Mouse (Mus musculus) adrenal gland, postnatal 4 days (tissue): Measurements from ENCODE around the gene Sh3pxd2b. TPM values are rescaled to one million over a fixed set of nuclear protein-coding genes. Genes with fewer than 3 reads are reported as not detected.

Experiments used
- DNase-seq, 2 experiments: peaks; one replicate each; pipeline ENCODE4 v3.0.0; 2021 to 2022; ENCODE audit warnings: low spot score in 2 of 2, mixed read lengths in 2 of 2
- total RNA-seq, 2 experiments: library from RNA; stranded (reverse); gene quantifications; 2 replicates each; pipeline ENCODE4 v1.2.3; 2021

The Sh3pxd2b gene
- total RNA-seq, 2 experiments from 2014 or later = 23.4 to 29.2 TPM

GRCm38 (mm10) chr11:32425043-32425658 lies 77.5 kb downstream of the Sh3pxd2b start:
- no peak for DNase-seq

DNA sequence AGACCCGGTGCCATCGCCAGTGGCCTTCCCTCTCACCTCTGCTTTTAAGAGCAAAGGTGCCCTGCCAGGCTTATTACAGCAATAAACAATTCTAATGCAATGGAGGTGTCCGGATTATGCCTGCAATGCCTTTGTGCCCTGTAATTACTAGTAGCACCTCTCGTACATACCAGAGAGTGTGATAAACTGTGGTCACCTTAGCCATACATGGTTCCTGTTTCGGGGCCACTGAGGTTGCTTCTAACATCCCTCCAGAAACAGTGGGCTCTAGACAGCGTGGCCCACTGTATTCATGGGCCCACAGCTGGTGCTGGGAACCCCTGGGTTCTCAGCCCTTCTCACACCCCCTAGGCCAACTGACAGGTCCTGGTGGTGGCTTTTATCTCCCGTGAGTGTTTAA lies 79.9 kb downstream of the Sh3pxd2b start:
- DNase-seq = no peak

GRCm38 (mm10) chr11:32435410-32436060 lies 87.9 kb downstream of the Sh3pxd2b start:
- DNase-seq = no peak

- DNase-seq = no peak
These were observed 95.0 kb downstream of the Sh3pxd2b start for GRCm38 (mm10) chr11:32442576-32442975.

DNA sequence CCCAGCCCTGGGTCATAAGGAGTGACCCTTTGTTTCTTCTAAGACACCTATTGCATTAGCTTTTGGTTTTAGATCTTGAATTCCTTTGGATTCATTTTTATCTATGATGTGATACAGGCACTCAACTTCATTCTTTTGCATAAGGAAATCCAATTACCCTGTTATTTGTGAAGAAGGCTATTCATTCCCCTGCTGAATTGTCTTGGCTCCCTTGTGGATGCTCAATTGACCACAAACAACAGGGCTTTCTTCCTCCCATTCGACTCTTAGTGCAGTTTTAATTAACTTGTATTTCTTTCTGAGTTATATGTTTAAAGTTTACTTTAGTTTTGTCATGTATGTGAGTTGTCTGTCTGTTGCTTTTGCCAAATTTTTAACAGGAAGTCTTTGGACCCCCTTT lies 96.6 kb downstream of the Sh3pxd2b start:
- DNase-seq = no peak

DNA sequence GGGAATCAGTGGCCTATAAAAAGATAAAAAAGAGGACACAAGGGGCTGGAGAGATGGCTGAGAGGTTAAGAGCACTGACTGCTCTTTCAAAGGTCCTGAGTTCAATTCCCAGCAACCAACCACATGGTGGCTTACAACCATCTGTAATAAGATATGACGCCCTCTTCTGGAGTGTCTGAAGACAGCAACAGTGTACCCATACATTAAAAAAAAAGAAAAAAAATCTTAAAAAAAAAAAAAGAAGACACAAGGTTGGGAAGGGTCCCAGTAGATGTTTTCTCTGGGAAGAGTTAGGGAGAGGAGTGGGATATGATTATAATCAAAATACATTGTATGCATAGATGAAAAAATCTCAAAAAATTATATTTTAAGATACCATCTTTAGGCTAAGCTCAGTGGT lies 97.5 kb downstream of the Sh3pxd2b start:
- DNase-seq = no peak

DNA sequence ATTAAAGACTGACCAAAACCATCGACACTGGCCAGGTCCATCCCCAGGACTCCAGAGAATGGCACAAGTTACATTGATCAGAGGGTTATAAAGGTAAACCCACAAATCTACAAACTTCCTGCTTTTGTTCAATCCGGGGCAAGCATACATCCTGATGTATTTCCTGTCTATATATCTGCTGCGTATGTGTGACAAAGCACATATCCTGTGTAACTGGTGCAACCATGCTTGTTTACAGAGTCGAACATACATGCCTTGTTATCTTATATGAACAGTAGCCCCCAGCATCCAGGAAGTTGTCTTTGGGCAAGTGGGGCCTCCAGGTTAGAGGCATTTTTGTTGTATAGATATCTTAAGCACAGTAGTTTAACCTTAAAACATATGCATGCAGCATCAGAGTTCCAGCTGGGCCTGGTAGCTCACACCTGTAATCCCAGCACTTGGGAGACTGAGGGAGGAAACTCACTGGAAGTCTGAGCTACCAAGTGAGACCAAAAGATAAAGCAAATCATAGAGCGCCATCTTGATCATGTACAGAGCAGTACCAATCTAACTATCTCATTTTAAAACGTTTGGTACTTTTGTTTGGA lies 98.1 kb downstream of the Sh3pxd2b start:
- no peak for DNase-seq

DNA sequence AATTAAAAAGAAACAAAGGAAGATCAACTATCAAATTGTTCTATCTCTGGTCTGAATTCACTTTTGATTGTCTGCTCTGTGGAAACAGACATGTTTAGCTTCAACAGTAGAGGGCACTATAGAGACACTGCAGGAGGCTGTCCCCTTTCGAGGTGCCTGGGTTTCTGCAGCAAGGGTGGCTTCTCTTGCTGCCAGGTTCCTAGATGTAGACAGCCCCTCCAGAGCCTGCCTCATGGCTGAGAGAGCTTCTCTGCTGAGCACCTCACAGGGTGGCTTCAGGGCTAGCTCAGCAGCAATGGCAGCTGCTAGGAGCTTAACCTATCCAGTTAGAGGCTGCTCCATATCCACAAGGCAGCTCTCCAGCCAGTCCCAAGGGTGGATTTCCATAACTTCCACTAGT lies 102.6 kb downstream of the Sh3pxd2b start:
- DNase-seq = no peak

DNA sequence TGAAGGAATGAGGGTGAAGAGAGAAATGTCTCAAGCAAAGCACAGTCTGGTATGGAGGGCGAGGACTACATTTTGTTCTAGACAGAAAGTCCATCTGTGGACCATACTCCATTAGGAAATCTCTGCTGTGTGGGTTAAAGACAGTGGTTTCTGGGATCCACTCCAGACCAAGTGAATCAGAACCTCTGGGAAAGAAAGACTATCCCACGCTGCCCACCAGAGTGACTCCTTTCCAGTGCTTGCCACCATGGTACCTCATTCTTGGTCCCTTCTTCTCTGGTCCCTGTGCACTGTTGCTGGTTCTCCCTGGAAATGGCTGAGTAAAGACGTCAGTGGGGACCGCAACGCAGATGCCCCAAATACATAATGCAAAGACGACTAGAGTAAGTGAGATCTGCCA lies 103.7 kb downstream of the Sh3pxd2b start:
- no peak for DNase-seq

DNA sequence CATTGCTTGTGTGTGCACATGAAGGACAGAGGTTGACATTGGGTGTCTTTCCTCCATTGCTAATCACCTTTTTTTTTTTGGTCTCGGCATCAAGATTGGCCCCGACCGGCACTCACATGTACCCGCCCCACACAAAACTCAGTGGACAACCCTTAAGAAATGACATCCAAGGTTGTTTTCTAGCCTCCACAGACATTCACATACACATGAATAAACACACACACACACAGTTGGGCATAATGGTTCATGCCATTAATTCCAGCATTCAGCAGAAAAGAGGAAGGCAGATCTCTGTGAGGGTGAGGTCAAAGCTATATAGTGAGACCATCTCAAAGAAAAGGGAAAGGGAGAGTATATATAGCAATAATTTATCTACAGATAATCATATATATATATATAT lies 105.1 kb downstream of the Sh3pxd2b start:
- DNase-seq = no peak

DNA sequence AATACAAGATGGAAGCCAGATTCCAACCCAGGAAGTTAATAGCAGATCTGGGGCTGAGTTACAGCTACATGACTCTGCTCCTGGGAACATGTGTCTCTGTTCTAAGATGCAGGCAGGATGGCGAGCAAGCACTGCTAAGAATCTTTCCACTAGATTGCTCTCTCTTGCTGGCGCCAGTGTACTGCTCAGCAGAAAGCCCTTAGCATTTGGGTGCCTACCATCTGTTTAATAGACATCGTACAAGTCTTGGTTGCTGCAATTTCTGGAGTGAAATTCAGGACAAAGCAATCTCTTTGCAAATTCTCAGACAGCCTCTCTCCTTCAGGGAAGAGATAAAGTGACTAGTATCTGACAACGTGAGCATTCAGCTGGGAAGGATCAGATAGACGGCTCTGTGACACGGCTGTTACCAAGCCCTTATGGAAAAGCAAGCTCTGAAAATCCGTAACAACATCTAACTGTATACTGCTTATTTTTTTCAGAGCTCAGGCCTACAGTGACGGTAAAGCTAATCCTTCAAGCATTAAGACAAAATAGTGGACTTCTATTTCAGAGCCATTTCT lies 105.8 kb downstream of the Sh3pxd2b start:
- DNase-seq = no peak

- DNase-seq = peak in 1 of 2 experiments; percentile 21
These were observed 106.7 kb downstream of the Sh3pxd2b start for GRCm38 (mm10) chr11:32454231-32454799.

DNA sequence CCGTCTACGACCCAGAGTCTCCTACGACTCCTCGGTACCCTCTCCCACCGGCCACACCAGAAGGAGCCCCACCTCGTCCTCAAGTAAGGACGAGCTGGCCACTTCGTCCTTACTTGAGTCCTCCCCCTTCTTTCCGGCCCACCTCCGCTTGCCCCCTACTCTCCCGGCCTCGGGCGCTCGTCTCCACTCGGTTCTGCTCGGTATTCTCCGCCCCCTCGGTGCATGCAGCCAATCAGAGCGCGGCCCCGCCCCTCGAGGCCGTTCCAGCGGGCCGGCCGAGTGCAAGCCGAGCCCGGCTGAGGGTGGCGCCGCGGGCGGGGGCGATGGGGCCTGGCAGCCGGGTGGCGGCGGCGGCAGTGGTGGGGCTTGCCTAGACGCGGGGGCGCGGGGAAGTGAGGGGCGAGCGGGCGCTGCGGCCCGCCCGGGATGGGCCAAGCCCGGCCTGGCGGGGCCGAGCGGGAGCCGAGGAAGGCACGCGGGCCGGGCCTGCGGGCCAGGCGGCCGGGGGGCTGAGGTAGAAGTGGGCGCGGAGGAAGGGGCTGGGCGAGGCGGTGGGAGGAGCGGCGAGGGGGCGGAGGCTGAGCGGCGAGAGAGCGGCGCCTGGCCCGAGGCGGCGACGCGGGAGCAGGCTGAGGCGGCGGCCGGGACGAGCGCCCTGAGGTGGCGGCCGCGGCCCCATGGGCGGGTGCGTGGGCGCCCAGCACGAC lies 107.3 kb downstream of the Sh3pxd2b start, which contains the start of gene Ubtd2:
TSS of gene Ubtd2 (plus strand) at position 571 of the 707 bp plus-strand sequence.
- DNase-seq = peak; percentile 93 to 96

- DNase-seq = peak in 1 of 2 experiments; percentile 9
These were observed 108.0 kb downstream of the Sh3pxd2b start for GRCm38 (mm10) chr11:32455507-32456141.

DNA sequence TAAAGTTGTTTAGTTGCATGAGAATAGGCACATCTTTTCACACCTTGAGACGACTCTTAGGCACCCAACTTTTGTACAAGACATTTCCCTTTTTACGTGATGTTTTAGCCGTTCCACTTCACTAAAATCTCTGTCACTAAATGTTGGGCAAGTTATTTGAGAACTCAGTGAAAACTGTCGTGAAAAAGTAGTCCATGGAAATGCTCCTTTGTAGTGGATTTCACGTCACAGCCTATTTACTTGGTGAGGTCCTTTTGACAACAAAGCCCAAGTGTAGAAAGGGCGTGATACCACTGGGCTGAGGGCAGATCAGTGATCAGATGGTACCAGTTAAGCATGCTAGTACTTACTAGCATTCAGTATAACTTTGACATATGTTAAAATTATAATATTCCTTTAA lies 108.7 kb downstream of the Sh3pxd2b start:
- DNase-seq = no peak

- no peak for DNase-seq
These were observed 116.7 kb downstream of the Sh3pxd2b start for GRCm38 (mm10) chr11:32464282-32464681.

- DNase-seq = no peak
These were observed 124.3 kb downstream of the Sh3pxd2b start for GRCm38 (mm10) chr11:32471925-32472324.

DNA sequence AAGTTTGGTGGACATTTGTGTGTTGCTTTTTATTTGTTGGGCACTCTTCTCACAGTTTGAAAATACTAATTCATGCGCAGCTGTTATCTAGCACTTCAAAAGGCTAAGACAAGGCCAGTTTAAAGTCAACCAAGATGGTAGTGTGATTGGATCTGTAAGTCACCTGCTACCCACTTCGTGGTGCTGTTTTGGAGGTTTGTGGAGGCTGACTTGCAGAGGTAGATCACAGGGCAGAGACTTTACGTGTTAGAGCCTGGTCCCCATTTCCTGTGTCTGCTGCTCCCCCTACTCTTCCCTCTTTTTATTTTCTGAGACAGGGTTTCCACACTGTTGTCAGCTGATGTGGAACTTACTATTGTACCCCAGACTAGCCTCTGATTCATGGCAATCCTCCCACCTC lies 127.1 kb downstream of the Sh3pxd2b start:
- no peak for DNase-seq

- no peak for DNase-seq
These were observed 128.0 kb downstream of the Sh3pxd2b start for GRCm38 (mm10) chr11:32475487-32476236.
